Comparison of ENCODE assay signal across 8 mouse cellular contexts in genomic region chr11:113733631-113734364, GRCm38 (mm10). TPM values are rescaled to one million over a fixed set of nuclear protein-coding genes. Genes with fewer than 3 reads are reported as not detected.
DNase-seq lines count a peak whose midpoint lies in the region; ATAC-seq and TF ChIP-seq lines count a peak whose summit lies in the region.

No protein-coding gene starts in this region.

- peak overlapping the region; percentile 80 for H3K27ac ChIP-seq in bone marrow macrophage, adult 2 months (ENCODE audit: insufficient read depth, low read depth, low read length)

- H3K4me1 ChIP-seq in bone marrow macrophage, adult 2 months (ENCODE audit: control insufficient read depth, insufficient read depth, low read length) = peaks cover 79% of the 10 kb centered on the region

- peak; percentile 64 for DNase-seq in kidney, adult 11 months
- DNase-seq in kidney, adult 18-20 months = no peak
- DNase-seq in kidney, postnatal 10 days = peak; percentile 65
- no peak for DNase-seq in left cerebral cortex, adult 9 months (ENCODE audit: low spot score in 2 of 2)
- DNase-seq in layer of hippocampus, postnatal 14 days (ENCODE audit: low spot score in 2 of 2) = no peak
- no peak for DNase-seq in frontal cortex, postnatal 25 days (ENCODE audit: low spot score in 2 of 2)

- ATAC-seq in monocyte, adult 5-6 weeks (replicated peaks; ENCODE audit: insufficient number of reproducible peaks, low FRiP score, low TSS enrichment, poor library complexity, severe bottlenecking) = peak; percentile 72

- peak overlapping the region; percentile 16 for H3K4me3 ChIP-seq in bone marrow macrophage, adult 2 months (ENCODE audit: insufficient read depth, low read length)

- TF ChIP-seq POLR2A in bone marrow macrophage, adult 2 months (IDR thresholded peaks at IDR 0.05; ENCODE audit: borderline replicate concordance, low read depth, low read length) = no peak

- TF ChIP-seq CTCF in bone marrow macrophage, adult 2 months (IDR thresholded peaks at IDR 0.05; ENCODE audit: low read depth, low read length) = no peak

RNA-seq across cellular contexts. Expression of gene Cdc42ep4, which starts 17.9 kb away (rescaled TPM):
- polyA plus RNA-seq in bone marrow macrophage, adult 2 months (2012; ENCODE audit: insufficient read depth, insufficient read length, missing spikeins) = 18.3 and 20.9 TPM in 2 replicates
- 12.2 to 24.2 TPM (median 16.6 TPM) in 3 replicates for total RNA-seq in monocyte, adult 5-6 weeks (2017)
- 10 to 100 TPM; 42.1 to 46.9 TPM for total RNA-seq in layer of hippocampus, postnatal 14 days (2021)

RNA-seq across cellular contexts. Expression of gene Cpsf4l, which starts 24.0 kb away (rescaled TPM):
- polyA plus RNA-seq in bone marrow macrophage, adult 2 months (2012; ENCODE audit: insufficient read depth, insufficient read length, missing spikeins) = not detected in 2 replicates
- total RNA-seq in monocyte, adult 5-6 weeks (2017) = not detected in 3 replicates
- total RNA-seq in layer of hippocampus, postnatal 14 days (2021) = not detected

RNA-seq across cellular contexts. Expression of gene D11Wsu47e, which starts 49.6 kb away (rescaled TPM):
- polyA plus RNA-seq in bone marrow macrophage, adult 2 months (2012; ENCODE audit: insufficient read depth, insufficient read length, missing spikeins) = 8.2 and 11.4 TPM in 2 replicates
- 5.9 to 15.9 TPM (median 13.4 TPM) in 3 replicates for total RNA-seq in monocyte, adult 5-6 weeks (2017)
- 10 to 100 TPM; 12.7 to 13.5 TPM for total RNA-seq in layer of hippocampus, postnatal 14 days (2021)

RNA-seq across cellular contexts. Expression of gene Fam104a, which starts 49.8 kb away (rescaled TPM):
- polyA plus RNA-seq in bone marrow macrophage, adult 2 months (2012; ENCODE audit: insufficient read depth, insufficient read length, missing spikeins) = 24.3 and 24.7 TPM in 2 replicates
- total RNA-seq in monocyte, adult 5-6 weeks (2017) = 17.2 to 28.1 TPM (median 27.7 TPM) in 3 replicates
- total RNA-seq in layer of hippocampus, postnatal 14 days (2021) = 10 to 100 TPM; 24.5 to 24.7 TPM

Comparison
In these comparisons a context has a peak if more than half of its experiments do, and no peak if none do; other contexts are left out.
1. DNase-seq: peak in kidney, adult 11 months (single experiment) and kidney, postnatal 10 days (single experiment); none in kidney, adult 18-20 months (single experiment), left cerebral cortex, adult 9 months (0 of 2), layer of hippocampus, postnatal 14 days (0 of 2) and frontal cortex, postnatal 25 days (0 of 2).